Mouse (Mus musculus) liver, embryonic 15.5 days (tissue): ENCODE results near the gene Mup14. TPM values are rescaled to one million over a fixed set of nuclear protein-coding genes. Genes with fewer than 3 reads are reported as not detected.
"Not testable (repeated sequence)": the region's sequence is repeated elsewhere in the genome, so short reads cannot be mapped to it uniquely, and the experiment has no call there.

Source experiments
- ATAC-seq: fragments of 200-750 bp; cut with Nextera tagmentation; 2 replicates; pipeline ENCODE4 v1.8.0; 2017; ENCODE audit warnings: moderate number of reproducible peaks, mild to moderate bottlenecking, moderate library complexity; ENCODE audit not compliant: insufficient read depth
- H3K27ac ChIP-seq: fragments of 300-500 bp; sonication (generic); replicated peaks from 2 replicates; pipeline ENCODE4 v1.5.1; 2015; ENCODE audit warnings: mild to moderate bottlenecking, inconsistent platforms
- H3K27me3 ChIP-seq: fragments of 300-500 bp; sonication (generic); 2 replicates; pipeline ENCODE4 v1.6.1; 2015; ENCODE audit warnings: mild to moderate bottlenecking, inconsistent platforms
- H3K36me3 ChIP-seq: fragments of 300-500 bp; sonication (generic); replicated peaks from 2 replicates; pipeline ENCODE4 v1.6.1; 2015; ENCODE audit warnings: moderate library complexity, mild to moderate bottlenecking, inconsistent platforms
- H3K4me1 ChIP-seq: fragments of 300-500 bp; sonication (generic); replicated peaks from 2 replicates; pipeline ENCODE4 v1.6.1; 2015; ENCODE audit warnings: inconsistent platforms
- H3K4me2 ChIP-seq: fragments of 300-500 bp; sonication (generic); 2 replicates; pipeline ENCODE4 v1.6.1; 2015; ENCODE audit warnings: moderate library complexity, mild to moderate bottlenecking, inconsistent platforms
- H3K4me3 ChIP-seq: fragments of 300-500 bp; sonication (generic); replicated peaks from 2 replicates; pipeline ENCODE4 v1.5.1; 2015; ENCODE audit warnings: mild to moderate bottlenecking, inconsistent platforms
- H3K9ac ChIP-seq: fragments of 300-500 bp; sonication (generic); 2 replicates; pipeline ENCODE4 v1.6.1; 2015; ENCODE audit warnings: moderate library complexity, mild to moderate bottlenecking, inconsistent platforms
- H3K9me3 ChIP-seq: fragments of 300-500 bp; sonication (generic); replicated peaks from 2 replicates; pipeline ENCODE4 v1.6.1; 2016; ENCODE audit warnings: inconsistent platforms
- WGBS: fragments of 180-500 bp; shearing (Covaris S2); methylation state at CpG from one replicate; pipeline ENCODE4 v1.1.7; 2015; ENCODE audit warnings: mixed read lengths; ENCODE audit not compliant: insufficient replicate concordance; 5-methylcytosine and 5-hydroxymethylcytosine counted together
- polyA plus RNA-seq: library from polyadenylated mRNA; unstranded; fragments of >200 nt; fragmentation: Nextera tagmentation; extraction: Ambion mirVana; gene quantifications from 2 replicates; pipeline ENCODE4 v1.2.1, GENCODE M21; 2015

Gene Mup14
- not detected in 2 replicates for polyA plus RNA-seq

GRCm38 (mm10) chr4:61303900-61304299 lies at the start of gene Mup14:
Gene Mup14 (minus strand): TSS chr4:61304000.
- H3K36me3 ChIP-seq, H3K4me3 ChIP-seq, H3K4me2 ChIP-seq, H3K27me3 ChIP-seq, H3K4me1 ChIP-seq, H3K27ac ChIP-seq, ATAC-seq, H3K9ac ChIP-seq, H3K9me3 ChIP-seq: not testable (repeated sequence)
- WGBS = 66% methylated on average over 6 of the region's 6 CpGs

- WGBS = 76% methylated on average over 3 of the region's 5 CpGs
- not testable (repeated sequence) for ATAC-seq
Measured at GRCm38 (mm10) chr4:61338108-61338507, 34.3 kb upstream of the Mup14 start.

More at GRCm38 (mm10) chr4:61338108-61338507, 34.3 kb upstream of the Mup14 start:
- not testable (repeated sequence) for H3K4me3 ChIP-seq, H3K27me3 ChIP-seq, H3K9ac ChIP-seq, H3K36me3 ChIP-seq, H3K4me1 ChIP-seq, H3K4me2 ChIP-seq, H3K27ac ChIP-seq, H3K9me3 ChIP-seq

Other genes with a start within 250 kb of the Mup14 start
- not detected in 2 replicates for gene Mup13, start 75.7 kb downstream of the Mup14 start, polyA plus RNA-seq
- gene Mup15, start 135.7 kb upstream of the Mup14 start, polyA plus RNA-seq = not detected in 2 replicates
- gene Mup16, start 215.5 kb upstream of the Mup14 start, polyA plus RNA-seq = not detected in 2 replicates